Mouse (Mus musculus) T-helper 1 cell (primary cell): Measurements from ENCODE around the gene Tbl1x.

ENCODE experiments used
- in situ Hi-C: fragments of 300-600 bp; cut with MboI, MseI; formaldehyde crosslinking; loops from one replicate; pipeline ENCODE4 v1.15.1; 2025; ENCODE audit warnings: high pct_unique_total_duplicates

Tbl1x gene

DNA sequence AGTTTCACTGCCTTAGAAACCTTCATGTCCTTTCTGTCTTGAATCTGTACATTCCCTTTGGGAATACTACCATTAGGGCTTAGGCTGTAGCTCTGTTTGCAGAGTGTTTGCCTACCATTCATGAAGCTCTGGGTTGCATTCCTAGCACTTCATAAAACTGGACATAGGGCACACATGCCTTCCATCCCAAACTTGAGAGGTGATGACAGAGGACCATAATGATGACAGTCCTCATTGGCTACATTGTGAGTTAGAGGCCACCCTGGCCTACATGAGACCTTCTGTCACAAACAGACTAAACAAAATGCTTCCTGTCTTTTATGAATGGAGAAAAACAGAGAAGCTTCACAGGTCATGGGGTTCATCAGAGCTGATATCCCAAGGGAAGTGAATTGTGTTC lies 33.2 kb downstream of the Tbl1x start:
- in situ Hi-C loops: no loop called here

DNA sequence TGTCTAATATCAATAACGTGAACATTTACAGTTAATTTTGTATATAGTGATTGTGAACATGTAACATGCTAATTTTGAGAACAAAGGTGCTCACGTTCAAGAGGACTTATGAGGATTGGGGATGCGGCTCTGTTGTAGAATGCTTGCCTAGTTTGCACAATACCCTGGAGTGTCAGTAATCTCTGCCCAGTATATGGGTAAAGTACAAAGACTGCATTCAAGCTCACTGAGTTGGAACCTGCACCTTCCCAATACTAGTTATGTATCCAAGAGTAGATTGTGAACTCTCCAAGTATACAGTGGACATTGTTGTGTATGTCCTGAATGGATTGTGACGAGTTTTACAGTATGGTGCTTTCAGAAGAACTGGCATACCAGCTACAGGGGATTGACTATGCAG lies 33.7 kb downstream of the Tbl1x start:
- in situ Hi-C loops: no loop called here

DNA sequence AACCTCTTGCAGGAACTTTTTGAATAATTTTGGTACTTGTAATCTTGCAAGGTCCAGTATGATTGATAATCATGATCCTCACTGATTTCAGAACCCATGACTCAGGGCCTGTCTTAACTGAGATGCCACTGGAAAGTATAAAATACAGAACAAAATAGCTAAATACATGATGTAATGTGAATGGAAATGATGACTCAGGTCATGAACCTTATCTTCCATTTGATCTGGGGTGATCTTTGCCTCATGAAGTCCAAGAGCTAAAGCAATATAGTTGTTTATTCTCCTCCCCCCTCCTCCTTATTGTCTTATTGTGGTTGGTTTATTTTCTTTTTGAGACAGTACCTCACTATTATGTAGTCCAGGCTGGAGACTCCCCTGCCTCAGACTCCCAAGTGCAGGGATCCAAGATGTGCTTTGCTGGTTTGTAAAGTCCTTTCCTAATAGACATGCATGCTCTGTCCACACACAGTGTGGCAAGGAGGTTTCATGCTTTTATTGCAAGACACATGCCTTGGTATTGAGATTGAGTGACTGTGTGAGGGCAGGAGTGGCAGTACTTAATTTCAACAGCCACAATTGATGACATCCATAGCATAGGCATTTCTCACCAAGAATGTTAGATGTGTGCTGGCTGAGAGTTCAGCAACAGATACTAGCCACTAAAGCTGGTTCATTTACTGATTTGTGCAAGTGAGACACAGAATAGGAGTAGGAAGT lies 34.7 kb downstream of the Tbl1x start:
- in situ Hi-C loops: no loop called here

DNA sequence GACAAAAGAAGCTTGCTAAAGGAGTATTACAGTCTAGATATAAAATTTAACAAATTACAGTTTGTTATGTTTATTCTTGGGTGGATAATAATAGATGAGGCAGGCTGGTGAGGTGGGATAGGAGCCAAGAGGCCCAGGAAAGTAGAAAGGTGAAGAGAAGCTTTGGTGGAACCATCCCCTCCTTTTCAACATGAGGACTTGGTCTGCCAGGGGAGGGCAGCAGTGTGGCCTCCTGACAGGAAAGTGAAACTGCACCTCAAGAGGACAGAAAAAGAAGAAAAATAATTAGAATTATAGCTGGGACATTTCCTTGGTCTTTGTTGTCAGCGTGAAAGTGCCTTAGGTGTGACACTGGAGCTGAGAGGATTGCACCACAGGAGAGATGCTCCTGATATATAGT lies 35.6 kb downstream of the Tbl1x start:
- in situ Hi-C loops: no loop called here

DNA sequence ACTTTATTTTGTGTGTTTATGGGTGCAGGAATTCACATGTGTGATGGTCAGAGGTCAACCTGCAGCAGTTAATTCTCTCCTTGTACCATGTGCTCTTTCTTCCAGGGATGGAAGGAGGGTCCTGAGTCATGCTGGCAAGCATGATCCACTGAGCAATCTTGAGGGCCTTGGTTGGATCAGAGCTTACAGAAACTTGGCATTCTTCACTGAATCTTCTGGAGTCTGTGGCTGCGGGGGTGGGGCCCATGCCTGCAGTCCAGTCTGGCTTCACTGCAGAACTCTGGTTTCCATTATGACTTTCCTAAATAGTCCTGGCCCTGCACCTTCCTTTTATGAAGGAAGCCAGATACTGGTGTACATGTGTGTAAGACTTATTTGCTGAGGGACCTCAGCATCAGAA lies 38.1 kb downstream of the Tbl1x start:
- in situ Hi-C loops: no loop called here

DNA sequence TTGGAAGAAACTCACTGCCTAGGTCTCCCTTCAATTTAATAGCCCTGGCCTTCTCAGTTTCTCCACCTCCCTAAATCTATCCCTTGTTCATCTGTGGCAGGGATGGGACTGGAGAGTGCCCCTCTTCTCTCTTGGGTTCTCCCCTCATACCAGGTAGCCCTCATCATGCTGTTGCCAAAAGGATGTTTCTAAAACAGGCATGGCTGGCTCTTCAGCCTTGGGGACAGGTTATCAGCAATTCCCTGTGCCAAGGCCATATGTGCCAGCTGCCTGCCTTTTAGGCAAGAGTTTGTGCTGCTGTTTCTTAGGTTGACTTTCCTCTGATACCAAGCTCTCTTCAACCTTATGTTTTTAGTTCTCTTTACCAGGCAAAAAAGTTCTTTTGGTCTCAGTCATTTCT lies 39.6 kb downstream of the Tbl1x start:
- in situ Hi-C loops: no loop called here

DNA sequence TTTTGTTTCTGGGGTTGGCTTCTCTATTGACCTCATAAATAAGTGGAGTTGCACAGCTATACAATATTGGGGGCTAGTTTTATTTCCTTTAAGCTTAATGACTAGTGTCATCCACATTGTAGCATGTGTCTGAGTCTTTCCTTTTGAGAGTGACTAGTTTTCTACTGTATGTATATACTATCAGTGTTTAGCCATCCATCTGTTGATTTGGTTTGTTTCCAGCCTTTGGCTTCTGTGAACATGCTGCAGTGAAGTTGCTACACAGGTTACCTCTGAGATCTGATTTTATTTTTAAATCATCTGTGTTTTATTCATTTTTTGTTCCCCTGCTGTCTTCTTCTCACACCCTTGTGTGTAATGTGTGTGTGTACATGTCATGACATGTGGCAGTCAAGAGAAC lies 40.5 kb downstream of the Tbl1x start:
- in situ Hi-C loops: no loop called here

DNA sequence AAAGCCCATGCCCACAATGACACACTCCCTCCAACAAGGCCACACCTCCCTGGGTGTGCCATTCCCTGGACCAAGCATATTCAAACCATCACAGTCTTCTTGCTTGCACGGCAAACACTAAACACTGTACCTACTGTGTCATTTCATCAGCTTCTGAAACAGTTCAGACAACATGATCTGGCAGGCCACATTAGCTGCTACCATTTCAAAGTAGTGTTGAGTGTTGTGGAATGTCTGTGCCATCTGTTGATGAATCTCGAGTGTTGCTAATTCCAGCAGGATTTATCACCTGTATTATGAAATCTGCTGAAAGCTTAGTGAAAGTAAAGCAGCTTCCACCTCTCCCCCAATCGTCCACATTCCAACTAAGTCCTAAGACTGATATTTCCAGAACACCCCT lies 41.3 kb downstream of the Tbl1x start:
- in situ Hi-C loops: no loop called here

DNA sequence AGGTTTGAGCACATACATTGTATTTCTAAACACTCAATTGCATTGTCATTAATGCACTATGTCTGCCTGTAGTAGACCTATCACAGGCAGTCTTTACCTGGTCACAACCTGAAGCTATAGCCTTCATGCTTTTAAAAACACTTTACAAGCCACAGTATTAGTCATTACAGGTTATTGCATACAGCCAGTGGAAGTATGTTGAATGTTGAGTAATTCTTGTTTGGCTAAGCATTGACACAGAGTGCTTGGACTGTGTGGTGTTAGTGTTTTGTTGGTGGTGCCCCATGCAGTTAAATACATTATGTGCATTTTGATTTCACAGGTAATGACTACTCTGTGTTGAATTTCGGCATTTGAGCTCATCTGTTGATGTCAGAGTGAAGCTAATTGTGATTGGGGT lies 45.2 kb downstream of the Tbl1x start:
- in situ Hi-C loops: no loop called here

DNA sequence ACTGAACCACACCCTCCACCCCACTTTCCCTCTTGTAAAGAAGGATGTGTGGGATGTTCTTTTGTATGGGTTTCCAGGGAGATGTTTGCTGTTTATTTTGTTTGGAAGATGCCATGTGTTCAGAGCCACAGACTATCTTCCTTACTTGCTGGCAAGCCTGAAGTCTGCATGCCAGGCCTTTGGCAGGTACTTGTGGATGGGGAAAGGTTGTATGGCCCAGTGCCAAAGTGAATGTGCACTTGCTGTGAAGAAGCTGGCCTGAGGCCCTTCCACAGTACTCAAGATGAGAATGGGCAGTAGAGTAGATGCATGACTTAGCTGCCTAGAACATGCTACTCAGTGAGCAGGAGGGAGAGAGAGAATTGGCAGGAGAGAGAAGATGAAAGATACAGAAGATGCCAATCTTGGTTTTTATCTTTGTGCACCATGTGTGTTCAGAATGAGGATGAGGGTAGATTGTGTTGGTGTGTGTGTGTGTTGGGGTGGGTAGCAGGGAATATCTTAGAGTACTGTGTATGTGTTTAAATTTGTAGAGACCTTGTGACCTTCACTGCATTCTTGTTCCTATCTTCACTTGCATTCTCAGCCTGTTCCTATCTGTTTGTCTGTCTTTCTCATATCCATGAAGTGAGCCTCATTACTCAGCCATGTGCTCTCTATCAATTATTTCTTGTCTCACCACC lies 48.5 kb downstream of the Tbl1x start:
- in situ Hi-C loops: no loop called here

DNA sequence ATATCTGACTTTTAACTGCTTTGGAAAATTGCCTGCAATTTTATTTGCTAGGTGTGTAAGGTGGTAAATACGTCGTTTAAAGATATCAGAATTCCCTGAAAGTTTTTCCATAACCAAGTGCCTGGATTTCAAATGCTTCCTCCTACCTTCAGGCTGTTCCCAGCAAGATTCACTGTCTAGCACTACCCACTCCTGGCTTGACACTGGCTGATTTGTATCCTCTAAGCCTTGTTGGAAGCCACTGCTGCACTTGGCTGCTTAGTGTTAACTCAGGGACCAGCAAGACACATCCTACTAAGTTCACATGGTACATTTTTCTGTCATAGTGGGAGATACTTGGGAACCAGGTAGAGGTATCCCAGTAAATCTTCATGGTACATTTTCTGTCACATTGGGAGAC lies 52.8 kb downstream of the Tbl1x start:
- in situ Hi-C loops: loop anchor here (10.0 kb wide), 1 partner anchor 841 kb away; no protein-coding TSS in a partner anchor

DNA sequence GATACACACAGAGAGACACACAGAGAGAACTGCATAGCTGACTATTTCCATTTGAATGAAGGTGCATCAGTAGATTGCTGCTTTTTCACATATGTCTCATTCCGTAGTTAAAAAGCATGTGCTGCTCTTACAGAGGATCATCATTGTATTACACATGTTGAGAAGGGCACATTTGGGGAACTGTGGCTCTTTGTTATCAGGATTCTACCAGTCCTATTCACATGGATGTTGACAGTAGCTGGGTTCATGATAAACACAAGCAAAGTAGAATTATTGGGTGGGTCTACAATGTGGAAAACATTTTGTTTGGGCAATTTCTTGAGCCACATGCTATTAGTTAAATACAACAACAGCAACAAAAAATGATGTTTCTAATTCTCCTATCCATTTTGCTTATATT lies 55.9 kb downstream of the Tbl1x start:
- in situ Hi-C loops: loop anchor here (10.0 kb wide), 1 partner anchor 838 kb away; no protein-coding TSS in a partner anchor

DNA sequence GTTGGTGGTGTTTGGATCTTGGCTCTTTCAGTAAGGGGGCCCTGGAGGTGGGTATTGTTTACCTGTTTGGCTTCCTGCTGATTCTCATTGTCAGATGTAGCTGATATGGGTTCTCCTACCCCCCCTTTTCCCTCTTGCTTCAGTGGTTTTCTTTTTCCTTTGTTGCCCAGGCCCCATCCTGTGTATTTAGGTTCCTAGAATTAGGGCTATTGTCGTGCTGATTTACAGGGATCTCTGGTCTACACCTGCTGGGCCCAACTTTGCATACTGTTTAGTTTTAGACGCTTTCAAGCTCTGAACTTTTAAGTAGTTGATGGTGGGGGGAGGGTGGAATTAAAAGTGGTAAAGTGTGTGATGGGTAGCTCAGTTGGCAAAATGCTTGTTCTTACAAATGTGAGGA lies 57.2 kb downstream of the Tbl1x start:
- in situ Hi-C loops: loop anchor here (10.0 kb wide), 1 partner anchor 837 kb away; no protein-coding TSS in a partner anchor

DNA sequence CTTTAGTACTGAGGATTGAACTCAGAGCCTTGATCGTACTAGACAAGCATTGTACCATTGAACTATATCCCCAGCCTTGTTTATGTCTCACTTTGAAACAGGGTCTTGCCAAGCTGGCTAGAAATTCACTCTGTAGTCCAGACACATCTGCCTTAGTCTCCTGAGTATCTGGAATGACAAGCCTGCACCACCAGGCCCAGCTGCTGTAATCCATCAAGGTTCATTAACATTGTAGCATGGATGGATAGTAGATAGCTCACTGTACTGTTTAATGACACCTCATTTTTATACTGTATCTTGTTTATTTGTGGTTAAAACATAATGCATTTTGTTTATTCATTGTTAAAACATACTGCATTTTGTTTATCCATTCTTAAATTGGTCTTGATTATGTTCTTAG lies 62.9 kb downstream of the Tbl1x start:
- in situ Hi-C loops: no loop called here

DNA sequence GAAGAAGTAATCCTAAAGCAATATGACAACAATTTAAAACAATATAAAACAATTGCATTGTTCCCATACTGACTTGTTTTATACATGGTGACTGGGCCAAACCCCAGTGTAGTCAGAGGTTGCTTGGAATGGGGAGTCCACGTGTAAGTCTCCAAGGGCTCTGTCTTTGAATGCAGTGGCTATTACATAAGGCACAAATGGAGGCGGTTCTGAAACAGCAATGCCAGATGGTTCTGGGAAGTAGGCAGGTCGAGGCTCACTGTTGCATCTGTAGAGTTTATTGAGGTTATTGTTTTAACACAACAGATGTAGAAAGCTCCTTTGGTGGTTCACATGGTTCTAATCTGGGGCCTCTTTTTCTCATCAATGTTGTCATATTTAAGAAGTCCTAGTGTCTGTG lies 66.3 kb downstream of the Tbl1x start:
- in situ Hi-C loops: no loop called here

DNA sequence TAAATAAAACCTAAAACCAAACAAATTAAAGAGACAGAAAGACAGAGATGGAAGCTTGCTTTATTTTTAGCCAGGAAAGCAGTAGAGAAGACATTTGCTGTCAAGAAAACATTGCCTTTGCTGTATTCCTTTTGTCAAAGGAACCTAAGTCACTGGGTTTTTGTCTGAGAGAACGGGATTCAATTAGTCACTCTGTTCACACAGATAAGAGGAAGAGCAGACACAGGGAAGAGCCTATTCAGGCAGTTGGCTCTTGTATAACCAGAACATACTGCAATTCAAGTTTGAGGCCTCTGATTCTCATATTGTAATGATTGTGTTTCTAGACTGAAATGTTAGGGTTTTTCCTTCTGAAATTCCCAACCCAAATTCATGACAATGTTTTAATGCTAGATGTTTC lies 67.4 kb downstream of the Tbl1x start:
- in situ Hi-C loops: no loop called here

DNA sequence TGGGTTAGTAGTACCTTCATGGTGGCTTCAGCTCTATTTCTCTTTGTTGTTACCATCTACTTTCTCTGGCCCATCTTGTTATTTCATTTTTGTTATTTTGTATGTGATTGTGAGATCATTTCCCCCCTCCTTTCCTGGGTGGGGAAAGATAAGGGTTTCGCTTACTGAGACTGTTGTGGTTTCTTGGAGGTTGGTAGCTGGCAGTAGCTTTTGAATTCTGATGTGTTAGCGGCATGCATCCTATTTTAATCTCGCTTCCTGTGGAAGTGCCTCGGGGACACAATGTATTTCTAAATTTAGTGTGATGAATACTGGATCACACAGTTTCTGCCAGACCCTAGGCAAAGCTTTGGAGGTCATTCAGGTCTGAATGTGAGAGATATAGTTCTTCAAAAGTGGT lies 69.2 kb downstream of the Tbl1x start:
- in situ Hi-C loops: no loop called here

DNA sequence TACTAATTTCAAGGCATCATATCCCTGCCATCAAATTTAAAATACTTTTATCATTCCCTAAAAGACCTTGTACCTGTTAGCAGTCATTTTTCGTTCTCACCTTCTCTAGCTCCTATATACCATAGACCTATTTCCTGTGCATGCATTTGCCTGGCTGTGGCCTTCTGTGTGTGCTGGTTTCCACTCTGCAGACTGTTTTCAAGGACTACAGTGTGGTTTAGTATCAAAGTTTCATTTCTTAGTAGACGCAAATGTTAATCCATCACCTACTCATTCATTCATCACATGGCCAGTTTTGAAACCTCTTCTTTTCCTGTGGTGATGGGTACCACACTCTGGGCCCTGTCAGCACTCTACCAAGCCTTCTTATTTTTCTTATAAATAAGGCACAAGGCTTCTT lies 75.2 kb downstream of the Tbl1x start:
- in situ Hi-C loops: no loop called here

DNA sequence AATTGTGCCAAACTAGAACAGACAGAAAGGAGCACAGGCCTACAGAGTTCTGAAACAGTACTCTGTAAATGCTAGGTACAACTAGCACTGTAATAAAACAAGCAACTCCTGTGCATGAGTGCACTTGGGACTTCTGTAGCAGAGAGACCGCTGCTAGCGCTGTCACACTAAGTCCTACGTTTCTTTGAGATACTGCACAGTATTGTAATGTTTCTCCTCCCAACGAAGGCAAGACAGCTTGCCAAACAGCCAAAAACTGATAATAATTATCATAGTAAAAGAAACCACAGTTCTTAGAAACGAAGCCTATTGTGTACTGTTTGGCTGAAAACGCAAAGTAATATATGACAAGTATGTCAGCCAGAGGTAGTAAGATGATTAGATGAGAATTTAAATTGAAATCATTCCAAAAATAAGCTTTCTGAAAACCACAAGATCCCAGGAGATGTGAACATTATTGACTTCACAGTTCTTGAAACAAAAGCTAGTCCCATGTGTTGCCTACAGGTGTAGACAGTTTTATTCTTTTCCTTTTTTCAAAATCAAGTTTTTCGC lies 83.9 kb downstream of the Tbl1x start:
- in situ Hi-C loops: no loop called here

DNA sequence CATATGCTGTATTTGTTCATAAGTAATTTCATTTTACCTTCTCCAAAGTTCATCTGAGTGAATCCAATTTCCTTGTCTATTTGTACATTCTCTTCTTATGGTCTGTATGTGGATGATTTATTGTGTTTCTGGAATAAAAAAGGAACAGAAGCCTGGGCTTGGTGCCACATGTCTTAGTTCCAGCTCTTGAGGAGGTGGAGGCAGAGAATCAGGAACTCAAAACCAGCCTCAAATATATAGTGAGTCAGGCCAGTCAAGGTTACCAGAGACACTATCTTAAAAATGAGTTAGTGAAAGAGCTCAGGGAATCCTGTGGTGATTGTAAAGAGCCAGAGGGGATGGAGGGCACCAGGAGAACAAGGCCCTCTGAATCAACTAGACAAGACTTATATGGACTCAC lies 86.9 kb downstream of the Tbl1x start:
- in situ Hi-C loops: no loop called here

DNA sequence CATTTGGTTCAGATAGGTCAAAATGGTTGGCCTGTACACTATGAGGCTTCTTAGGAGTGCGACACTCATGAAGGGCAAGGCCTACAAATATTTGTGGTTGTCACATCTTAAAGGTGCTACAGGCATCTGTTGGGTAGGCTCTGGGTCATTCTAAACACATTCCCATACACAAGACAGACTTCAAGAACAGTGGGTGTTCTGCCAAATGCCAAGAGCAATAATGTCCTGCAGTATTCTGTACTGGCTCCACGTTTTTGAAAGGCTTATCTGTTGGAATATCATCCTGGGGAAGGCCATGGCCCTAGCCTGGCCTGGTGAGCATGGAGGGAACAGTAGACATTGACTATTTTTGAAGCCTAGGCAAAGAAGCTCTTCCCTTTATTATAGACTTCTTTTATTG lies 87.9 kb downstream of the Tbl1x start:
- in situ Hi-C loops: no loop called here

DNA sequence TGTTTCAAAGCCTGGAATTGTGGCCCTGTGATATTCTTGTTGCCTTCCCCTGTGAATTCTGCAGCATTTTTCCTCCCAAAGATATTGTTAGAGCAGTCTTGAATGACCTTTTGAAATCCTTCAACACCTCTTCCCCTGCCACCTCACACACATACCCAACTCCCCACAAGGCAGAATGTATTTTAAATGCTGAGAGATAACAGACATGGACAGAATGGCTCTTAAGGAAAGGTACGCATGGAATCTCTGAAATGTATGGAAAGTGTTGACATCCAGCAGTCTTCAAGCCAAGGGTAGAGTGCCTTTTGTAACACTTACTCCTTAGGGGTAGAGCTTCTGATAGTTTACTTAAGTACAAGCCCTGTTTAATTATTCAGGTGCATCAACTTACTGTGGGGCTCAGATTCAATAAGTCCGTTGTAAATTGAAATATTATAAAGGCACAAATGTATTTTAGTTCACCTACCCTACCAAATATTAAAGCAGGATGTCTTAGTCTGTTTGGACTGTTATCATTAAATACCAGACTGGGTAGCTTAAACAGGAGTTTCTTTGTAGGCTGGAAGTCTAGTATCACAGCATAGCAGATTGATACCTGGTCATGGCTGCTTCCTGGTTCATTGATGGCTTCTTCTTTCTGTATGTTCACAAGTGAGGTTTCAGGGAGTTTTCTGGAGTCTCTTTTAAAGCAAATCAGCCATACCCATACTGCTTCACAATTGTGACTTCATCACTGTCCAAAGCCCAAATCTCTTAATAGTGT lies 92.9 kb downstream of the Tbl1x start:
- in situ Hi-C loops: no loop called here
